Mouse (Mus musculus): Measurements from ENCODE around the gene Epha2. TPM values are rescaled to one million over a fixed set of nuclear protein-coding genes. Genes with fewer than 3 reads are reported as not detected.
A peak's percentile ranks its signal among the peaks of the same experiment; 100 is the strongest.

Epha2 gene
- polyA plus RNA-seq, 1 experiment from 2014 or later: 1.7 TPM

DNA sequence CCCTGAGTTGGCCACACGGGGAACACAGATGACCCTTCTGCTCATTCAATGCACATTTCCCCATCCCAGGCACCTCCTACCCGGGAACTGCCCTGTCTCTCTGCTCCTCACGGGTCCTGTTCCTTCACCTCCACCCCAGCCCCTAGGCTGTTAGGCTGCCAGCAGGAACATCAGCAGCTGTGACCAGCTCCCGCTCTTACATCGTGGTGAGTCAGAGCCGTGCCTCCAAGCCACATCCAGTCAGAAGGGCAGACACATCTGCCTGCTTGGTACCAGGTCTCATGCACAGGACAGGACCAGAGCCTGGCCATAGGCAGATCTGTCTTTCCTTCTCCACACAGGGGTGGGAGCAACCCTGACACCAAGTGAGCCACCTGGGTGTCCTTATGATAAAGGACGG, 64.8 kb downstream of the Epha2 start:
- 58% methylated on average over 7 of the region's 7 CpGs for WGBS
- H3K9ac ChIP-seq: no peak overlapping the region
- no peak for ATAC-seq (ENCODE audit: low read depth)
- peaks cover 63% of the 10 kb centered on the region for H3K27me3 ChIP-seq
- H3K4me1 ChIP-seq (replicated peaks): peaks cover 18% of the 10 kb centered on the region
- no peak overlapping the region for H3K27ac ChIP-seq (replicated peaks)
- H3K4me2 ChIP-seq: no peak overlapping the region
- H3K9me3 ChIP-seq: no peaks in the 10 kb centered on the region
- no peak overlapping the region for H3K4me3 ChIP-seq
- H3K36me3 ChIP-seq: no peaks in the 10 kb centered on the region

DNA sequence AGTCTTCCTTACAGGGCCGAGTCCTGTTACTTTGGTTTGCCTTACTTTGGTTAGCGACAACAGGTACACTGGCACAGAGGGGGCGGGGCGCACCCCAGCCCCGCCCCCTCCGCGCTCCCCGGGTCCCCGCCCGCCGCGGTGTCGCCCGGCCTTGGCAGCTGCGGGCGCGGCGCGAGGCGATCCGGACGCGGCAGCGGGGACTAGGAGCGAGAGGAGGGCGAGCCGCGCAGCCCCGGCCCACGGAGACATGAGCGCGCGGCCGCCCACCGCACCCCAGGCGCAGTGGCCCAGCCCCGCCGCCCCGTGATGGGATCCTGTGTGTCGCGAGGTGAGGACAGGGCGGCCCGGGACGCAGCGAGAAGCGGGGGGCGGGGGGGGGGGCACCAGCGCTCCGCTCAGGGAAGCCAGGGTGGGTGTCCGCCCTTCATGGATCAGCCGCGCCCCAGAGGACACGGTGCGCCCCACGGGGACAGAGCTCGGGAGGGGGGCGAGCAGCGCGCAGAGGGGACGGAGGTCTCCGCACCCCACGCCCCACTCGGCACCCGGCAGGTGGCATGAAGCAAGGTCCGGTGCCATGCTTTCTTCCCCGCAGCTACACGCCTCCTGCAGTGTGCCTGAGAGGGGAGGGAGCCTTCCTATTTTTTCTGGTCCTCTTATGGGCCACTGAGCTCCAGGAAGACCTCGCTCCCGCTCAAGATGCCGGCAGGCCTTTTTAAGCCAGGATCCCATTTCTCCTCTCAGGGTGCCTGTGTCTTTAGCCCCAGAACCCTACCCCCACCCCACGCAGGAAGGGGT, 67.2 kb downstream of the Epha2 start, which contains the start of gene Fam131c:
Gene Fam131c (plus strand): TSS at position 224 of the 795 bp plus-strand sequence.
- Histone ChIP-seq H3K4me2 (peak within 1 kb of the TSS; percentile 91), H3K27ac (replicated peaks) (no peak within 1 kb of the TSS), H3K9ac (peak within 1 kb of the TSS; percentile 81), H3K27me3 (peaks cover 58% of the 10 kb centered on the region), H3K4me3 (peak within 1 kb of the TSS; percentile 55), H3K36me3 (no peaks in the 10 kb centered on the region), H3K4me1 (replicated peaks) (peaks cover 13% of the 10 kb centered on the region), H3K9me3 (no peaks in the 10 kb centered on the region)
- peak; percentile 49 for ATAC-seq (ENCODE audit: low read depth)
- WGBS: under 1% methylated on average over 53 of the region's 71 CpGs

DNA sequence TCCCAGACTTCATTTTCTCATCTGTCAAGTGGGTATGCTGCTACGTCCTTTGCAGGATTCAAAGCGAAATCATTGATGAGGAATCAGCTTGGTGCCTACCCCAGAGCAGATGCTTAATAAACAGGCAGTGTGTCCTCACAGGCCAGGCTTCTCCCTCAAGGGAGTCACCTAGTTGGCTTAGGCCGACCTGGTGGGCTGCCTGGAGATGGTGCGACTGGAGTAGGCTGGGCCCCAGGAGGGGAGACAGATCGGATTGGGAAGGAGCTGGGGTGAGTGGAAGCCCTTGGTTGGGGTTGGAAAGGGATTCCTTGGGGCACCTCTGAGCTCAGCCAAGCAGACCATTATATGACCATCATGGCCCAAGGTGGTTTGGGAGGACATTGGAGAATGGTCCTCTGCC, 71.4 kb downstream of the Epha2 start:
- Histone ChIP-seq H3K36me3 (no peaks in the 10 kb centered on the region), H3K27ac (replicated peaks) (no peak overlapping the region), H3K4me2 (no peak overlapping the region), H3K9me3 (no peaks in the 10 kb centered on the region), H3K4me3 (no peak overlapping the region), H3K27me3 (peaks cover 17% of the 10 kb centered on the region), H3K4me1 (replicated peaks) (peaks cover 13% of the 10 kb centered on the region), H3K9ac (no peak overlapping the region)
- 96% methylated on average over 5 of the region's 5 CpGs for WGBS
- no peak for ATAC-seq (ENCODE audit: low read depth)

Small RNAs within 50 kb of the gene (microRNA-seq; reads per million reads assigned to microRNA genes)
- gene Gm25690: not detected

Other genes with a start within 250 kb of the Epha2 start
- gene Crocc, start 240.7 kb upstream of the Epha2 start, polyA plus RNA-seq (2015; fragmentation: Nextera tagmentation; extraction: Ambion mirVana): 4.9 and 7.2 TPM in 2 replicates
- 55.5 and 58.7 TPM in 2 replicates for gene Necap2, start 222.9 kb upstream of the Epha2 start, polyA plus RNA-seq (2015; fragmentation: Nextera tagmentation; extraction: Ambion mirVana)
- gene Spata21, start 212.9 kb upstream of the Epha2 start, polyA plus RNA-seq (2015; fragmentation: Nextera tagmentation; extraction: Ambion mirVana): not detected in 2 replicates
- gene Szrd1, start 161.5 kb upstream of the Epha2 start, polyA plus RNA-seq (2015; fragmentation: Nextera tagmentation; extraction: Ambion mirVana): 23.4 and 27.2 TPM in 2 replicates
- gene Fbxo42, start 153.3 kb upstream of the Epha2 start, polyA plus RNA-seq (2015; fragmentation: Nextera tagmentation; extraction: Ambion mirVana): 23.2 and 24.2 TPM in 2 replicates
- gene Rsg1, start 87.3 kb upstream of the Epha2 start, polyA plus RNA-seq (2015; fragmentation: Nextera tagmentation; extraction: Ambion mirVana): 6.4 and 7.0 TPM in 2 replicates
- 2.1 and 2.2 TPM in 2 replicates for gene Arhgef19, start 61.7 kb upstream of the Epha2 start, polyA plus RNA-seq (2015; fragmentation: Nextera tagmentation; extraction: Ambion mirVana)
- gene Fam131c, start 67.0 kb downstream of the Epha2 start, polyA plus RNA-seq (2015; fragmentation: Nextera tagmentation; extraction: Ambion mirVana): 12.6 and 14.2 TPM in 2 replicates
- not detected in 2 replicates for gene Clcnka, start 97.5 kb downstream of the Epha2 start, polyA plus RNA-seq (2015; fragmentation: Nextera tagmentation; extraction: Ambion mirVana)
- gene Clcnkb, start 114.8 kb downstream of the Epha2 start, polyA plus RNA-seq (2015; fragmentation: Nextera tagmentation; extraction: Ambion mirVana): not detected in 2 replicates
- not detected in 2 replicates for gene Hspb7, start 119.5 kb downstream of the Epha2 start, polyA plus RNA-seq (2015; fragmentation: Nextera tagmentation; extraction: Ambion mirVana)
- not detected in 2 replicates for gene Srarp, start 134.9 kb downstream of the Epha2 start, polyA plus RNA-seq (2015; fragmentation: Nextera tagmentation; extraction: Ambion mirVana)
- 45.0 and 45.9 TPM in 2 replicates for gene Zbtb17, start 143.4 kb downstream of the Epha2 start, polyA plus RNA-seq (2015; fragmentation: Nextera tagmentation; extraction: Ambion mirVana)
- gene Spen, start 237.4 kb downstream of the Epha2 start, polyA plus RNA-seq (2015; fragmentation: Nextera tagmentation; extraction: Ambion mirVana): 13.8 and 19.5 TPM in 2 replicates